Mouse (Mus musculus): ENCODE data around the gene Mpped2. TPM values are rescaled to one million over a fixed set of nuclear protein-coding genes. Genes with fewer than 3 reads are reported as not detected.

Gene Mpped2
- polyA plus RNA-seq, 1 experiment from 2014 or later: 102 TPM

- no peaks in the 10 kb centered on the region for H3K36me3 ChIP-seq (replicated peaks; ENCODE audit: control insufficient read depth, insufficient read depth, low read depth, low read length)
- H3K4me3 ChIP-seq (ENCODE audit: low read depth, low read length): no peak overlapping the region
- H3K4me2 ChIP-seq (ENCODE audit: low read depth, low read length): no peak overlapping the region
- H3K27me3 ChIP-seq (ENCODE audit: control insufficient read depth, insufficient read depth, low read length): no peaks in the 10 kb centered on the region
- no peak; the same call in 1 of the 2 replicates for ATAC-seq (replicated peaks; ENCODE audit: insufficient number of reproducible peaks, low FRiP score, low TSS enrichment, low read depth)
- no peak overlapping the region for H3K9ac ChIP-seq (replicated peaks; ENCODE audit: low read length)
- WGBS: 57% methylated on average over 4 of the region's 4 CpGs
- no peaks in the 10 kb centered on the region; the same call in 1 of the 2 replicates for H3K4me1 ChIP-seq (ENCODE audit: control insufficient read depth, insufficient read depth, low read length)
- H3K27ac ChIP-seq (replicated peaks; ENCODE audit: low read depth, low read length): no peak overlapping the region
- peak; percentile 70 for DNase-seq (ENCODE audit: low spot score)
- H3K9me3 ChIP-seq (replicated peaks; ENCODE audit: control insufficient read depth, low read length): no peaks in the 10 kb centered on the region
These were observed 29.0 kb downstream of the Mpped2 start for GRCm38 (mm10) chr2:106722020-106722419.

DNA sequence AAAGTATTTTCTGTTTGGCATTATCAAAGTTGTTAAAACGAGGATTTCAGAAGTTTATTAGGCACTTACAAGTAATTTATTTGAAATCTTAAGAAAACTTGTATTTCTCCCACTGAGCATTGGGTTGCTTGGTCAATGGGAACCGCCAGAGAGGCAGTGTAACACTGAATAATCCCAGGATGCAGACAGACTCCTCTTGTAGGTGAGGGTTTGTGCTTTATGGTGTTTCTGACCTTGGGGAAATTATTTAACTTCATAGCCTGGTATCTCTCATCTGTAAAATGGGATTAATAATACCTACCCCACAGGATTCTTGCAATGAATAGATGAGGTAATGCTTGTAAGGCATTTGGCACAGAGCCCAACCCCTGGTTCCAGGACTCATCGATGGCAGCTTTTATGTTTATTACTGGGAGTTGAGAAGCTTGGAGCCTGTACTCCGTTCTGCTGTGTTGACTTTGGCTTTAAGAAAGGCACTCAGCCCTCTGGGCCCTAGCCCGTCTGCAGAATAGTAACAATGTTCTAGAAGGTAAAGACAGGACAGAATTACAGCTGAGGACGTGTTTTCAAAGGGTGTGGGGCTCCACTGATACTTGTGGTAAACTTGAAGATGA, 37.0 kb downstream of the Mpped2 start:
- Histone ChIP-seq H3K4me2 (ENCODE audit: low read depth, low read length) (no peak overlapping the region), H3K9ac (replicated peaks; ENCODE audit: low read length) (no peak overlapping the region), H3K27ac (replicated peaks; ENCODE audit: low read depth, low read length) (no peak overlapping the region), H3K4me3 (ENCODE audit: low read depth, low read length) (no peak overlapping the region), H3K36me3 (replicated peaks; ENCODE audit: control insufficient read depth, insufficient read depth, low read depth, low read length) (no peaks in the 10 kb centered on the region; the same call in 1 of the 2 replicates), H3K9me3 (replicated peaks; ENCODE audit: control insufficient read depth, low read length) (no peaks in the 10 kb centered on the region), H3K27me3 (ENCODE audit: control insufficient read depth, insufficient read depth, low read length) (no peaks in the 10 kb centered on the region), H3K4me1 (ENCODE audit: control insufficient read depth, insufficient read depth, low read length) (no peaks in the 10 kb centered on the region)
- ATAC-seq (replicated peaks; ENCODE audit: insufficient number of reproducible peaks, low FRiP score, low TSS enrichment, low read depth): no peak
- no peak for DNase-seq (ENCODE audit: low spot score)
- 61% methylated on average over 6 of the region's 6 CpGs for WGBS

GRCm38 (mm10) chr2:106730608-106731007, 37.5 kb downstream of the Mpped2 start:
- H3K9ac ChIP-seq (replicated peaks; ENCODE audit: low read length): no peak overlapping the region
- no peak overlapping the region for H3K27ac ChIP-seq (replicated peaks; ENCODE audit: low read depth, low read length)
- H3K4me3 ChIP-seq (ENCODE audit: low read depth, low read length): no peak overlapping the region
- H3K9me3 ChIP-seq (replicated peaks; ENCODE audit: control insufficient read depth, low read length): no peaks in the 10 kb centered on the region
- no peak for ATAC-seq (replicated peaks; ENCODE audit: insufficient number of reproducible peaks, low FRiP score, low TSS enrichment, low read depth)
- DNase-seq (ENCODE audit: low spot score): no peak
- no peak overlapping the region for H3K4me2 ChIP-seq (ENCODE audit: low read depth, low read length)
- H3K4me1 ChIP-seq (ENCODE audit: control insufficient read depth, insufficient read depth, low read length): no peaks in the 10 kb centered on the region
- H3K27me3 ChIP-seq (ENCODE audit: control insufficient read depth, insufficient read depth, low read length): no peaks in the 10 kb centered on the region
- 84% methylated on average over 8 of the region's 8 CpGs for WGBS
- H3K36me3 ChIP-seq (replicated peaks; ENCODE audit: control insufficient read depth, insufficient read depth, low read depth, low read length): no peaks in the 10 kb centered on the region; the same call in 1 of the 2 replicates

GRCm38 (mm10) chr2:106731478-106731877, 38.4 kb downstream of the Mpped2 start:
- H3K4me2 ChIP-seq (ENCODE audit: low read depth, low read length): no peak overlapping the region
- no peaks in the 10 kb centered on the region; the same call in 1 of the 2 replicates for H3K36me3 ChIP-seq (replicated peaks; ENCODE audit: control insufficient read depth, insufficient read depth, low read depth, low read length)
- H3K27ac ChIP-seq (replicated peaks; ENCODE audit: low read depth, low read length): no peak overlapping the region
- no peak for DNase-seq (ENCODE audit: low spot score)
- no peaks in the 10 kb centered on the region for H3K4me1 ChIP-seq (ENCODE audit: control insufficient read depth, insufficient read depth, low read length)
- no peaks in the 10 kb centered on the region for H3K27me3 ChIP-seq (ENCODE audit: control insufficient read depth, insufficient read depth, low read length)
- H3K4me3 ChIP-seq (ENCODE audit: low read depth, low read length): no peak overlapping the region
- H3K9me3 ChIP-seq (replicated peaks; ENCODE audit: control insufficient read depth, low read length): no peaks in the 10 kb centered on the region
- H3K9ac ChIP-seq (replicated peaks; ENCODE audit: low read length): no peak overlapping the region
- ATAC-seq (replicated peaks; ENCODE audit: insufficient number of reproducible peaks, low FRiP score, low TSS enrichment, low read depth): no peak
- 86% methylated on average over 4 of the region's 4 CpGs for WGBS

GRCm38 (mm10) chr2:106732171-106732570, 39.1 kb downstream of the Mpped2 start:
- Histone ChIP-seq H3K9ac (replicated peaks; ENCODE audit: low read length) (no peak overlapping the region), H3K9me3 (replicated peaks; ENCODE audit: control insufficient read depth, low read length) (no peaks in the 10 kb centered on the region), H3K27ac (replicated peaks; ENCODE audit: low read depth, low read length) (no peak overlapping the region), H3K4me1 (ENCODE audit: control insufficient read depth, insufficient read depth, low read length) (no peaks in the 10 kb centered on the region), H3K4me2 (ENCODE audit: low read depth, low read length) (no peak overlapping the region), H3K4me3 (ENCODE audit: low read depth, low read length) (no peak overlapping the region), H3K36me3 (replicated peaks; ENCODE audit: control insufficient read depth, insufficient read depth, low read depth, low read length) (no peaks in the 10 kb centered on the region; the same call in 1 of the 2 replicates), H3K27me3 (ENCODE audit: control insufficient read depth, insufficient read depth, low read length) (no peaks in the 10 kb centered on the region)
- DNase-seq (ENCODE audit: low spot score) (no peak), ATAC-seq (replicated peaks; ENCODE audit: insufficient number of reproducible peaks, low FRiP score, low TSS enrichment, low read depth) (no peak)
- WGBS: 57% methylated on average over 3 of the region's 3 CpGs

- ATAC-seq (replicated peaks; ENCODE audit: insufficient number of reproducible peaks, low FRiP score, low TSS enrichment, low read depth): no peak
- WGBS: 48% methylated on average over 5 of the region's 5 CpGs
- no peaks in the 10 kb centered on the region for H3K9me3 ChIP-seq (replicated peaks; ENCODE audit: control insufficient read depth, low read length)
- no peaks in the 10 kb centered on the region for H3K4me1 ChIP-seq (ENCODE audit: control insufficient read depth, insufficient read depth, low read length)
- H3K27me3 ChIP-seq (ENCODE audit: control insufficient read depth, insufficient read depth, low read length): no peaks in the 10 kb centered on the region
- DNase-seq (ENCODE audit: low spot score): no peak
- H3K36me3 ChIP-seq (replicated peaks; ENCODE audit: control insufficient read depth, insufficient read depth, low read depth, low read length): no peaks in the 10 kb centered on the region; the same call in 1 of the 2 replicates
- no peak overlapping the region for H3K9ac ChIP-seq (replicated peaks; ENCODE audit: low read length)
- no peak overlapping the region for H3K27ac ChIP-seq (replicated peaks; ENCODE audit: low read depth, low read length)
- no peak overlapping the region for H3K4me3 ChIP-seq (ENCODE audit: low read depth, low read length)
- H3K4me2 ChIP-seq (ENCODE audit: low read depth, low read length): no peak overlapping the region
These were observed 40.3 kb downstream of the Mpped2 start for GRCm38 (mm10) chr2:106733396-106733795.

- Histone ChIP-seq H3K27me3 (ENCODE audit: control insufficient read depth, insufficient read depth, low read length) (no peaks in the 10 kb centered on the region), H3K4me2 (ENCODE audit: low read depth, low read length) (no peak overlapping the region), H3K36me3 (replicated peaks; ENCODE audit: control insufficient read depth, insufficient read depth, low read depth, low read length) (no peaks in the 10 kb centered on the region; the same call in 1 of the 2 replicates), H3K4me1 (ENCODE audit: control insufficient read depth, insufficient read depth, low read length) (no peaks in the 10 kb centered on the region), H3K9me3 (replicated peaks; ENCODE audit: control insufficient read depth, low read length) (no peaks in the 10 kb centered on the region), H3K4me3 (ENCODE audit: low read depth, low read length) (no peak overlapping the region), H3K27ac (replicated peaks; ENCODE audit: low read depth, low read length) (no peak overlapping the region), H3K9ac (replicated peaks; ENCODE audit: low read length) (no peak overlapping the region)
- no peak for DNase-seq (ENCODE audit: low spot score)
- ATAC-seq (replicated peaks; ENCODE audit: insufficient number of reproducible peaks, low FRiP score, low TSS enrichment, low read depth): no peak
- 49% methylated on average over 4 of the region's 4 CpGs for WGBS
These were observed 40.9 kb downstream of the Mpped2 start for GRCm38 (mm10) chr2:106734004-106734403.

DNA sequence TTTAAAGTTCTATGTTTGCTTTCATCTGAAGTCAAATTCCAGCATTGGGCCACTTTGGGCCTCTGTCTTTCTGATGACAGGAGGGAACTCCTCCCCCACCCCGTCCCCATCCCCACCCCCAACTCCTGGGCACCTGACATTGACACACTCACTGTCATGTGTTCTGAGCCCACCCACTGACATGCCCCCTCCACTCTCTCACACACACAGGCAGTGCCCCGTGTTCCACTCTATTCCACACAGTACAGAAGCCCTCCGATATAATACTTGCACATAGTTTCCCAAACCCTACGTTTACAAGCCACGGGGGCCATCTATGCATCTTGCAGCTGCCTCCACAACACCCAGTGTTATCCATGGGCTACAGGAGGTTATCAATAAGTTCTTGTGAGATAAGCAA, 42.1 kb downstream of the Mpped2 start:
- 95% methylated on average over 5 of the region's 5 CpGs for WGBS
- 0 out of 2 replicates have a peak, but pooled peaks have one; percentile 35 for ATAC-seq (replicated peaks; ENCODE audit: insufficient number of reproducible peaks, low FRiP score, low TSS enrichment, low read depth)
- H3K4me3 ChIP-seq (ENCODE audit: low read depth, low read length): no peak overlapping the region

More for the DNA sequence above, 42.1 kb downstream of the Mpped2 start:
- no peaks in the 10 kb centered on the region for H3K27me3 ChIP-seq (ENCODE audit: control insufficient read depth, insufficient read depth, low read length)
- H3K4me1 ChIP-seq (ENCODE audit: control insufficient read depth, insufficient read depth, low read length): no peaks in the 10 kb centered on the region
- no peak for DNase-seq (ENCODE audit: low spot score)
- no peak overlapping the region for H3K9ac ChIP-seq (replicated peaks; ENCODE audit: low read length)
- H3K4me2 ChIP-seq (ENCODE audit: low read depth, low read length): no peak overlapping the region
- H3K27ac ChIP-seq (replicated peaks; ENCODE audit: low read depth, low read length): no peak overlapping the region
- H3K9me3 ChIP-seq (replicated peaks; ENCODE audit: control insufficient read depth, low read length): no peaks in the 10 kb centered on the region
- H3K36me3 ChIP-seq (replicated peaks; ENCODE audit: control insufficient read depth, insufficient read depth, low read depth, low read length): no peaks in the 10 kb centered on the region; the same call in 1 of the 2 replicates

All from embryonic facial prominence, embryonic 11.5 days (tissue).